Mouse (Mus musculus) cerebellum, adult 9-11 months (tissue): ENCODE data around the gene Teddm3.
"Not testable (repeated sequence)": the region's sequence is repeated elsewhere in the genome, so short reads cannot be mapped to it uniquely, and the experiment has no call there.

Source experiments
- DNase-seq: peaks from one replicate; pipeline ENCODE4 v3.0.0; 2022

The Teddm3 gene

DNA sequence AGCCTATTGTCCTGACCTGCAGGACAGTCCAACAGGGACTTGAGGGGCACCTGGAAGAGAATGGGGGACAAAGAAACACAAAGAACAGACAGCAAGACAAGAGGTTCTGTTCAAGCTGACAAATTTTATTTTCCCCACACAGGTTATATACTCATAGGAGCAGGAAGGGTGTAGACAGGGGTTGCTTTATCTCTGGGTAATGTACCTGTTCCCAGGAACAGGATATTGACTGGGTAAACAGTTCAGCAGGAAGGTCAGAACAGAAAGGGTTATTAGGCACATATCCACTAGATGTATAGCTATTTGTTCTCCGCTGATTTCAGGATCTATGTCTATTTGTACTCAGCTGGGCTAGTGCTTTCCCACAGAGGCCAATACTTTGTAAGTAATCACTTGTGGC is 5.3 kb downstream of the Teddm3 start:
- DNase-seq, result not testable (repeated sequence)

DNA sequence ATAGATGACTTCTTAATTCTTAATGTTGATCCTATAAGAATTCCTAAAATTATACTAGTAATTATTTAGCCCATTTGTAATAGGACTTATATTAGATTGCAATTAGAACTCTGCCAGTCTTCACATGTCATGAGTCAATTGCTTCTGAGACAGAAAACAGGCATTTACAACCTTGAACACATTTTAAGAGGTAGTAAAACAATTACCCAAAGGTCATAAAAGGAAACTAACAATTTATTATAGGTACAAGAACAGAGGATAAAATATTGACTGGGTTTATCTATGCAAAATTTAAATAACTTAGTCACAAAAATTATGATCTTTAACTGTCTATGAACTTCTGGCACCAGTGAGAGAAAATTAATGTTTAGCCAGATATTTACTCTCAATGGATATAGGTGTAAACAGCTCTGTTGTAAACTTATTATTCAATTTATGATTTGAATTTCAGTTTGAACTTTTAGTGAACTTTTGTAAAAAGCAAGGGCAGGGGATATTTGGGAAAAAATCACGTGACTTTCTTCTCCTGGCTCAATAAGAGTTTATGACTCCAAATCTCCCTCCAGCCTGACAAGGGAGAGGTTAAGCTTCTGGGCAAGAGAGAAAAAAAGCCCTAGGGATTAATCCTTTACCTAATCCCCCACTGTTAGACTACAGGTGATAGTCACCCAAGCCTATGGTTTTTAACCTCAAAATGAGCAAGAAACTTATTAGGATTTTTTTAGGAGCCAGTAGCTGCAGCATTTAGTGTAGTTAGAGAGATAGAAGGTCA is 17.3 kb downstream of the Teddm3 start:
- DNase-seq, result no peak

DNA sequence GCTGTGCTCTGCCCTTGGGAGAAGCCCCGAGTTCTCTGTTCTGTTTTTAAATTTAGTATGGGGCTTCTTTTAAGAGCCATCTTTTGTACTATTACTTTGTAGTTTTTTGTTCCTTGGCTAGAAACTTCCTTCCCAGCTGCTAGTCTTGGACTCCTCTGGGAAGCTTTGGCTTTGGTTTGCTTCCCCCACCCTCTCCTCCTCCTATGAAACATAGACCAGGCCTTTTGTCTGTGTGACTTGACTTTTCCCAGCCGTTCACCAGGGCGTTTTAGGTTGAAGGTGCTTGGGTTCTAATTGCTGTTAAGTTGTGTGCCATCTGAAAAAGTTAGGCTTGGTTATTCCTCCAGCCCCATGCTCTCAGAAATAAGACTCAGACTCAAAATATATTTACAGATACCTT is 26.1 kb downstream of the Teddm3 start:
- not testable (repeated sequence) for DNase-seq

DNA sequence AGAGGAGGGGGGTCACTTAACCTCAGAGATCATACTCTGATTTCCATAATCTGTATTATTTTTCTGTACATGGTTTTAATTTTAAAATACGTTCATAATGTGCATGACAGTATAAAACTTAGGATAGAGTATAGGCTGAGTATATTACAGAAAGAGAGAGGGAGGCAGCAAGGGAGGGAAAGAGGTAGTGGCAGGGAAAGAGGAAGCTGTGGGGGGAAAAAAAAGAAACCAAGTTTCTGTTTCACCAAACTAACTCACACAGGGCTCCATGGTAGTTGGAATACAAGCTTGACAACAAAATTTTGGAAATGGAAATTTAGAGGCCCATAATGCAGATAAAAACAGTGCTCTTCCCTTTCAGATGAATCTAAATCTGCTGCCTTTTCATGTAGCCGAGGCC is 31.0 kb downstream of the Teddm3 start:
- not testable (repeated sequence) for DNase-seq

DNA sequence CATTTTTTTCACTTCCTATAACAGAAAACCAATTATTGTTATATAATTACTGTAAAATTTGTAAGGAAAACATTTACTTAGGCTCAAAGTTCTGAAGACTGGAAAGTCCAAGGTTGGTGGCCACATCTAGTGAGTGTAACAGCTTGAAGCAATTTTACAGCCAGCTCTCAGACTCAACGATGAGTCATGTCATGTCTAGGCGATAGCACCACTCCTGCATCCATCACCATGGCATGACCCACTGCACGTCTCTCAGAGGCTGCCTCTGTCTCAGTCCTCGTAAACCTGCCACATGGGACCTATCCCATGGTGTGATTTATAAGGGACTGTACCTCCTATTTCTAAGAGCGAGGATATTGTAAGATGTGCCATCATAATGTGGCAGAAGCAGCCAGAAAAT is 37.7 kb downstream of the Teddm3 start:
- DNase-seq, result no peak

DNA sequence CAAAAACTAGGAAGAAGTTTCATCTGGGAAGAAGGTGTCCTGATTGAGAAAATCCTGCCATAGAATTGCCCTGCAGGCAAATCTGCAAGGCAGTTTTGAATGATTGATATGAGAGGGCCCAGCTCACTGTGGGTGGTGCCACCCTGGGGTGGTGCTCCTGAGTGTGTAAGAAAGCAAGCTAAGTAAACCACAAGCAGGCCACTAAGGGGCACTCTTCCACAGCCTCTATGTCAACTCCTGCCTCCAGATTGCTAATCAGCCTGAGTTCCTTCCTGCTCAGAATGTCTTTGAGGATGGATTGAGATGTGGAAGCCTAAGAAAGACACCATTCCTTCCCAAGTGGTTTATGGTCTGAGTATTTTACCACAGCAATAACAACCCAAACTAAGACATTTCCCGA is 44.3 kb downstream of the Teddm3 start:
- DNase-seq, result no peak
